Mouse (Mus musculus) 416B (cell line): ENCODE measurements around the gene Gm11559.
"Not testable (repeated sequence)": the region's sequence is repeated elsewhere in the genome, so short reads cannot be mapped to it uniquely, and the experiment has no call there.

Experiments used
- DNase-seq: peaks from one replicate; pipeline ENCODE4 v3.0.0; 2011; ENCODE audit warnings: low read depth

The Gm11559 gene

GRCm38 (mm10) chr11:99864176-99864575 lies at the start of gene Gm11559:
Gene Gm11559, plus strand, starts transcription at chr11:99864476.
- not testable (repeated sequence) for DNase-seq

GRCm38 (mm10) chr11:99815566-99815965 lies 48.7 kb upstream of the Gm11559 start, which contains the start of gene Gm11564:
Gene Gm11564, minus strand, starts transcription at chr11:99815666.
- DNase-seq: not testable (repeated sequence)

DNA sequence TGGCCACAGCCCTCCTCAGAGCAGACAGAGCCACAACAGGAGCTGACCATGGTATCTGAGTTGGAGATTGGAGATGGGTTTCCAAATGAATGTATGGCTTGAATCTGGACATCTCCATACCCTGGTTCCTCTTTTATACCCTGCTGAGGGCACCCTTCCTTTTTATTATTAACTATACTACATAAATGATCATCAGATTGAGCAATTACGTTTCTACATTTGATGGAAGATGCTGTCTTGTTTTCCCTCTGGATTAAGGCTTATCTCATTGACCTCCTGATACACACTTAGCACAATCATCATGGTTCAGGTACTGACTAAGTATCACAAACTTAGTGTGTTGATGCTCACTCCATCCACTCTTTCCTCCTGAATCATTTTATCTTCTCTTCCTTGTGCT lies 26.3 kb upstream of the Gm11559 start, which contains the start of gene 2300003K06Rik:
2300003K06Rik (minus strand) TSS at position 101 of the 400 bp plus-strand sequence.
- DNase-seq: no peak

GRCm38 (mm10) chr11:99842185-99842584 lies 22.1 kb upstream of the Gm11559 start:
- DNase-seq: no peak

DNA sequence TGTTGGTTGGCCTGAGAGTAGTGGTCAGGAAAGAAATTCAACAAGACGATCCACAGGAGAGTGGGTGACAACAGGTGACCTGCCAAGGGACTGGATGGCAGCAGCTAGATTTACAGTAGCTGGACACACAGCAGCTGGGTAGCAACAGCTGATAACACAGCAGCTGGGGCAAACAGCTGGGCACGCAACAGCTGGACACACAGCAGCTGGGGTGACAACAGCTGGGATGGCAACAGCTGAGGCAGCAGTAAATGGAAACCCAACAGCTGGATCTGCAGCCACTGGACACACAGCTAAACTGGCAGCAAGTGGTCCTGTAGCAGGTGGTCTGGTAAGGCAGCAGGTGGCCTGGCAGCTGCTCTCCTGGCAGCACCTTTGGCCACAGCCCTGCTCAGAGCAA lies 17.5 kb upstream of the Gm11559 start:
- no peak for DNase-seq

DNA sequence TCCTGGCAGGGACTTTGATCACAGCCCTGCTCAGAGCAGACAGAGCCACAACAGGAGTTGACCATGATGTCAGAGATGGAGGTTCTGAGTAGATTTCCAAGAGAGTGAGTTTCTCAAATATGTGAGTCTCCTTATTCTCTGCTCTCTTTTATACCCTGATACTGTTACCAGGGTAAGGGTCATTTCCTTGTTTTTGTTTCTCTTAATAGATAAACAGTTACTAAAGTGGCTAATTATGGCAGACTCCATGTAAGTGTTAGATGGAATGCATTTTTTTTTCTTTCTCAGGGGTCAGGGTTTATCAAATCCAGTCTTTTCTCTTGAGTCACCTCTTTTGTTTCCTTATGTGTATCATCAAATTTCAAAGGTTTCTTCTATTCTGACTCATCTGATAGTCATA lies 12.8 kb upstream of the Gm11559 start, which contains the start of gene Krtap4-16:
Krtap4-16 (minus strand) TSS at position 101 of the 400 bp plus-strand sequence.
- no peak for DNase-seq

GRCm38 (mm10) chr11:99854121-99854520 lies 10.2 kb upstream of the Gm11559 start:
- DNase-seq: no peak

GRCm38 (mm10) chr11:99857617-99858016 lies 6.7 kb upstream of the Gm11559 start, which contains the start of gene Gm11568:
Gene Gm11568, plus strand, starts transcription at chr11:99857917.
- no peak for DNase-seq

GRCm38 (mm10) chr11:99858761-99859160 lies 5.5 kb upstream of the Gm11559 start:
- DNase-seq: no peak

GRCm38 (mm10) chr11:99873089-99873488 lies 8.8 kb downstream of the Gm11559 start, which contains the start of gene Krtap9-1:
Gene Krtap9-1, plus strand, starts transcription at chr11:99873389.
- not testable (repeated sequence) for DNase-seq

DNA sequence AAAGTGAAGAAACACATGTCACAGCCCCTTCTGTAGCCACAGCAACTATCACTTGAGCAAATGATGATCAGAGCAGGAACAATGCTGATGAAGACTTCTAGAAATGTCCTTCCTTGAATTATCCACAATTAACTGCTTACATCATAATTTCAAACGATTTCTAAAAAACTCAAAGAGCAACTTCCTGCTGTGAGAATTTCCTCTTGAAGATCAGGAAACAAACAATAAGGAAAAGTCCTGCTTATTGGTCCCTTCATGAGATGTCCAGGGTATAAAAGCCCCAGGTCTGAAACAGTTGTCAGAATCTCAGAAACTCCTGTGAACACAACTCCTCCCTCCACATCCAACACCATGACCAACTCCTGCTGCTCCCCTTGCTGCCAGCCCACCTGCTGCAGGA lies 14.6 kb downstream of the Gm11559 start, which contains the start of gene Gm11567:
Gm11567 (plus strand) TSS at position 301 of the 400 bp plus-strand sequence.
- DNase-seq: not testable (repeated sequence)

DNA sequence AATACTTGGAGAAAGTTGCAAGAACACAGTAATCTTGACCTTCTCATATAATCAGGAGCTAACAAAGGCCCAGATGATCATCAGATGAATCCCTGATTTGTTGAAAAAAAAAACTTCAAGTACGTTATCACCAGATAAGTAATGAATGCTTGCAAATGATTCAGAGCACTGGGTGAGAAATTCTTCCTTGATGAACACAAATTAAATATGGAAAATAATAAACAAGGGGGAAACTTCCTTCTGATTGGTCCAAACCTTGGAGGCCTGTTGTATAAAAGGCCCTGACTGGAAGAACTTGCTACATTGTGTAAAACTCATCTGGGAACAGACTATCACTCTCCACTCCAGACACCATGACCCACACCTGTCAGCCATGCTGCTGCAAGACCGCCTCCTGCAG lies 43.3 kb downstream of the Gm11559 start, which contains the start of gene Krtap31-1:
Krtap31-1 (plus strand) TSS at position 301 of the 400 bp plus-strand sequence.
- DNase-seq: no peak

DNA sequence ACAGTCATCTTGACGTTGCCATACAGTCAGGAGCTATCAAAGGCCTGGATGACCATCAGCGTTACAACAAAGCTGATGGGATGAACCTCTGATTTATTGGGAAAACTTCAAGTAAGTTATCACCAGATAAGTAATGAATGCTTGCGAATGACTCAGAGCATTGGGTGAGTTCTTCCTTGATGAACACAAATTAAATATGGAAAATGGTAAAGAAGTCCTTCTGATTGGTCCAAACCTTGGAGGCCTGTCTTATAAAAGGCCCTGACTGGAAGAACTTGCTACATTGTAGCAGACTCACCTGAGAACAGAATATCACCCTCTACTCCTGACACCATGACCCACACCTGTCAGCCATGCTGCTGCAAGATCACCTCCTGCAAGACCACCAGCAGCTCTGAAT lies 50.2 kb downstream of the Gm11559 start, which contains the start of gene Gm11565:
Gm11565 (plus strand) TSS at position 301 of the 400 bp plus-strand sequence.
- DNase-seq: no peak
